Mouse (Mus musculus) ES-Bruce4 (cell line): ENCODE results near the gene Tmem107.

Experiments
- EP300 ChIP-seq: IDR thresholded peaks from 2 replicates; pipeline ENCODE4 v1.6.1; 2011; ENCODE audit warnings: low read depth, low read length; ENCODE audit not compliant: insufficient read depth
- POLR2A ChIP-seq: IDR thresholded peaks from one replicate; pipeline ENCODE4 v1.8.1; 2011; ENCODE audit warnings: low read length; ENCODE audit not compliant: insufficient read depth

- TF ChIP-seq POLR2A (no peak), EP300 (no peak)
These were observed 37.6 kb downstream of the Tmem107 start for GRCm38 (mm10) chr11:69108223-69108622.
